Mouse (Mus musculus) spleen, postnatal 0 days (tissue): Measurements from ENCODE around the gene Pgm3. TPM values are rescaled to one million over a fixed set of nuclear protein-coding genes. Genes with fewer than 3 reads are reported as not detected.

Source experiments
- polyA plus RNA-seq: library from polyadenylated mRNA; unstranded; fragments of >200 nt; fragmentation: Nextera tagmentation; extraction: Ambion mirVana; gene quantifications from 2 replicates; pipeline ENCODE4 v1.2.1, GENCODE M21; 2015

Pgm3 gene
- 8.8 and 10.2 TPM in 2 replicates for polyA plus RNA-seq

DNA sequence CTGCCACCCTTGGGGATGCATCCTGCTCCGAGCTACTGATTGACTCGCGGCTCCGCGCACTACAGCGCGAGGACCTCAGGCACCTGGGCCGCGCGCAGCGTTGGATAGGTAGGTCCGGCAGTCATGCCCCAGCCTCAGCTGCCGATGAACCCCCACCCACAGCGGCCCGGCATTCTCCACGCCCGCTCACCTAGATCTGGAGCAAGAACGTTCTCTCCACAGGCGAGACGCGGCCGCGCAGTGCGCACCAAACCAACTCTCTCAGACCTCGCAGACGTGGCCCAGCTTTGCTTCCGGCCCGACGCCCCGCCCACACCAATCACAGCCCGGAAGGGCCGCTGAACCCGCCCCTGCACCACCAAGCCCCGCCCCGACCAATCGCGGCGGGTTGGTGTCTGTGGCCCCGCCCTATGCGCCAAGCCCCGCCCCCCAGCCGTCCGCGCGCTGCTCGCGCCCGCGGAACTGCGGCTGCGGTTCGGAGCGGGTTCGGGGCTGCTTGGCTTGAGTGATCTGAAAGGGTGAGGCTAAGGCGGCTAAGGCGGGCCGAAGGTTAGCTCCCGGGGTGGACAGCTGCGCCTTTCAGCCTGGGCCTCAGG lies at the start of gene Pgm3, which contains the start of gene Rwdd2a:
TSS of gene Pgm3 (minus strand) at position 303 of the 596 bp plus-strand sequence.
TSS of gene Rwdd2a (plus strand) at position 452 of the 596 bp plus-strand sequence.

Other genes with a start within 250 kb of the Pgm3 start
- gene Ube2cbp, start 106.9 kb downstream of the Pgm3 start, polyA plus RNA-seq: 2.4 and 2.7 TPM in 2 replicates
- gene Dop1a, start 104.7 kb downstream of the Pgm3 start, polyA plus RNA-seq: 9.1 and 9.5 TPM in 2 replicates
- 1.9 and 2.6 TPM in 2 replicates for gene Rwdd2a, start 149 bp upstream of the Pgm3 start, polyA plus RNA-seq
- 3.3 and 4.0 TPM in 2 replicates for gene Me1, start 124.1 kb upstream of the Pgm3 start, polyA plus RNA-seq
- gene Prss35, start 171.8 kb upstream of the Pgm3 start, polyA plus RNA-seq: 2.8 and 3.3 TPM in 2 replicates